Mouse (Mus musculus) heart, postnatal 0 days (tissue): ENCODE results near the gene 1810010H24Rik. TPM values are rescaled to one million over a fixed set of nuclear protein-coding genes. Genes with fewer than 3 reads are reported as not detected.

Source experiments
- ATAC-seq: fragments of 200-750 bp; cut with Nextera tagmentation; 2 replicates; pipeline ENCODE4 v1.8.0; 2017; ENCODE audit warnings: low read depth, moderate number of reproducible peaks, moderate library complexity; ENCODE audit not compliant: insufficient read depth
- DNase-seq: peaks from one replicate; pipeline ENCODE4 v3.0.0-alpha.2; 2016; ENCODE audit warnings: low spot score
- H3K27ac ChIP-seq: fragments of 300-500 bp; sonication (generic); 2 replicates; pipeline ENCODE4 v1.5.1; 2014; ENCODE audit warnings: low read depth, mild to moderate bottlenecking
- H3K27me3 ChIP-seq: fragments of 300-500 bp; sonication (generic); 2 replicates; pipeline ENCODE4 v1.6.1; 2014; ENCODE audit warnings: low read length, mixed read lengths; ENCODE audit not compliant: control insufficient read depth, insufficient read depth
- H3K36me3 ChIP-seq: fragments of 300-500 bp; sonication (generic); replicated peaks from 2 replicates; pipeline ENCODE4 v1.6.1; 2014; ENCODE audit warnings: low read length, mixed read lengths; ENCODE audit not compliant: control insufficient read depth, insufficient read depth
- H3K4me1 ChIP-seq: fragments of 300-500 bp; sonication (generic); 2 replicates; pipeline ENCODE4 v1.6.1; 2014; ENCODE audit warnings: antibody characterized with exemption; ENCODE audit not compliant: control insufficient read depth, insufficient read depth
- H3K4me2 ChIP-seq: fragments of 300-500 bp; sonication (generic); 2 replicates; pipeline ENCODE4 v1.6.1; 2014; ENCODE audit warnings: low read depth, mild to moderate bottlenecking, low read length, moderate library complexity
- H3K4me3 ChIP-seq: fragments of 300-500 bp; sonication (generic); 2 replicates; pipeline ENCODE4 v1.5.1; 2014; ENCODE audit warnings: low read depth, low read length
- H3K9ac ChIP-seq: fragments of 300-500 bp; sonication (generic); replicated peaks from 2 replicates; pipeline ENCODE4 v1.6.1; 2014; ENCODE audit warnings: low read depth, low read length, mixed read lengths
- H3K9me3 ChIP-seq: fragments of 300-500 bp; sonication (generic); replicated peaks from 2 replicates; pipeline ENCODE4 v1.6.1; 2016; ENCODE audit warnings: low read length; ENCODE audit not compliant: control insufficient read depth
- CTCF ChIP-seq: IDR thresholded peaks from 2 replicates; pipeline ENCODE4 v1.5.1; 2016; ENCODE audit warnings: antibody characterized with exemption, control low read depth, low read depth
- EP300 ChIP-seq: IDR thresholded peaks from 2 replicates; pipeline ENCODE4 v1.6.1; 2016; ENCODE audit warnings: antibody characterized with exemption, low read depth
- WGBS: fragments of 180-500 bp; shearing (Covaris S2); extraction: QIAGEN DNeasy Blood & Tissue Kit; methylation state at CpG from one replicate; pipeline ENCODE4 v1.1.7; 2014; 5-methylcytosine and 5-hydroxymethylcytosine counted together
- polyA plus RNA-seq: library from polyadenylated mRNA; unstranded; fragments of >200 nt; fragmentation: Nextera tagmentation; extraction: Ambion mirVana; gene quantifications from 2 replicates; pipeline ENCODE4 v1.2.1, GENCODE M21; 2015
- total RNA-seq: library from RNA; depleted of rRNA; stranded (reverse); fragments of >200 nt; gene quantifications from 2 replicates; pipeline ENCODE4 v1.2.3, GENCODE M21; 2014; ENCODE audit warnings: low replicate concordance

1810010H24Rik gene
- total and polyA plus RNA-seq, 2 experiments from 2014 or later = 1.7 to 2.6 TPM

- Histone ChIP-seq H3K27me3 (no peaks in the 10 kb centered on the region), H3K4me1 (peaks cover 14% of the 10 kb centered on the region), H3K27ac (peak within 1 kb of the TSS; percentile 94), H3K4me2 (peak within 1 kb of the TSS; percentile 63), H3K9ac (peak within 1 kb of the TSS; percentile 93), H3K9me3 (no peaks in the 10 kb centered on the region), H3K4me3 (peak within 1 kb of the TSS; percentile 98), H3K36me3 (peaks cover 30% of the 10 kb centered on the region)
- TF ChIP-seq EP300 = peak; percentile 63; the same call in 1 of the 2 replicates
- TF ChIP-seq CTCF = no peak
- DNase-seq (peak; percentile 93), ATAC-seq (peak; percentile 89)
- WGBS = under 1% methylated on average over 62 of the region's 62 CpGs
Observed at GRCm38 (mm10) chr11:106999151-106999948, 26.1 kb upstream of the 1810010H24Rik start, which contains the start of gene Kpna2. Kpna2 (minus strand) TSS chr11:106999541.

- Histone ChIP-seq H3K4me1 (peaks cover 8% of the 10 kb centered on the region), H3K27me3 (no peaks in the 10 kb centered on the region), H3K4me2 (peak overlapping the region; percentile 51), H3K27ac (peak overlapping the region; percentile 79), H3K36me3 (peaks cover 23% of the 10 kb centered on the region), H3K9ac (peak overlapping the region; percentile 40), H3K9me3 (no peaks in the 10 kb centered on the region), H3K4me3 (peak overlapping the region; percentile 98)
- ATAC-seq (no peak), DNase-seq (no peak)
- 82% methylated on average over 9 of the region's 9 CpGs for WGBS
- TF ChIP-seq EP300 = no peak
- no peak for TF ChIP-seq CTCF
Observed at GRCm38 (mm10) chr11:106999949-107000513, 25.4 kb upstream of the 1810010H24Rik start.

GRCm38 (mm10) chr11:107001760-107002675 is 23.5 kb upstream of the 1810010H24Rik start:
- peaks cover 3% of the 10 kb centered on the region; the same call in 1 of the 2 replicates for H3K4me1 ChIP-seq
- ATAC-seq (no peak), DNase-seq (peak; percentile 28)
- H3K27ac ChIP-seq = no peak overlapping the region
- no peak overlapping the region for H3K4me2 ChIP-seq
- no peak overlapping the region for H3K9ac ChIP-seq
- no peaks in the 10 kb centered on the region for H3K9me3 ChIP-seq
- no peak overlapping the region for H3K4me3 ChIP-seq
- TF ChIP-seq CTCF (no peak), EP300 (no peak)
- H3K36me3 ChIP-seq = peaks cover 3% of the 10 kb centered on the region; the same call in 1 of the 2 replicates
- 49% methylated on average over 7 of the region's 8 CpGs for WGBS
- no peaks in the 10 kb centered on the region for H3K27me3 ChIP-seq

GRCm38 (mm10) chr11:107005538-107005937 is 19.9 kb upstream of the 1810010H24Rik start:
- ATAC-seq = no peak
- TF ChIP-seq CTCF (no peak; the same call in 1 of the 2 replicates), EP300 (no peak)
- Histone ChIP-seq H3K4me3 (no peak overlapping the region), H3K27ac (no peak overlapping the region), H3K4me1 (no peaks in the 10 kb centered on the region), H3K9me3 (no peaks in the 10 kb centered on the region), H3K27me3 (no peaks in the 10 kb centered on the region), H3K36me3 (no peaks in the 10 kb centered on the region), H3K4me2 (no peak overlapping the region), H3K9ac (no peak overlapping the region)
- 87% methylated on average over 1 of the region's 1 CpGs for WGBS
- peak; percentile 48 for DNase-seq

GRCm38 (mm10) chr11:107010447-107010846 is 15.0 kb upstream of the 1810010H24Rik start:
- Histone ChIP-seq H3K27me3 (no peaks in the 10 kb centered on the region), H3K4me1 (no peaks in the 10 kb centered on the region), H3K9ac (no peak overlapping the region), H3K36me3 (no peaks in the 10 kb centered on the region), H3K9me3 (no peaks in the 10 kb centered on the region), H3K4me2 (no peak overlapping the region), H3K4me3 (no peak overlapping the region), H3K27ac (no peak overlapping the region)
- 96% methylated on average over 3 of the region's 3 CpGs for WGBS
- ATAC-seq (no peak), DNase-seq (no peak)
- no peak for TF ChIP-seq CTCF
- TF ChIP-seq EP300 = no peak
